Mouse (Mus musculus): Measurements from ENCODE around the gene Ttbk1.

GRCm38 (mm10) chr17:46418628-46419027 is 68.8 kb downstream of the Ttbk1 start:
- TF ChIP-seq CTCF (IDR thresholded peaks at IDR 0.05; ENCODE audit: extremely low read depth, insufficient read length, insufficient replicate concordance, low read depth, low read length) (no peak), POLR2A (IDR thresholded peaks at IDR 0.05; ENCODE audit: low read depth, low read length) (no peak)
